Mouse (Mus musculus) embryonic facial prominence, embryonic 13.5 days (tissue): ENCODE data around the gene Ccser2. TPM values are rescaled to one million over a fixed set of nuclear protein-coding genes. Genes with fewer than 3 reads are reported as not detected.

Experiments
- ATAC-seq: fragments of 200-750 bp; cut with Nextera tagmentation; 2 replicates; pipeline ENCODE4 v1.8.0; 2017; ENCODE audit warnings: low read depth; ENCODE audit not compliant: insufficient number of reproducible peaks, insufficient read depth, low FRiP score, low TSS enrichment
- H3K27ac ChIP-seq: fragments of 300-500 bp; sonication (generic); 2 replicates; pipeline ENCODE4 v1.5.1; 2015; ENCODE audit warnings: moderate library complexity, mild to moderate bottlenecking, inconsistent platforms
- H3K27me3 ChIP-seq: fragments of 300-500 bp; sonication (generic); 2 replicates; pipeline ENCODE4 v1.6.1; 2015; ENCODE audit warnings: mild to moderate bottlenecking, inconsistent platforms
- H3K36me3 ChIP-seq: fragments of 300-500 bp; sonication (generic); 2 replicates; pipeline ENCODE4 v1.6.1; 2015; ENCODE audit warnings: mild to moderate bottlenecking, inconsistent platforms
- H3K4me1 ChIP-seq: fragments of 300-500 bp; sonication (generic); 2 replicates; pipeline ENCODE4 v1.6.1; 2015; ENCODE audit warnings: inconsistent platforms
- H3K4me2 ChIP-seq: fragments of 300-500 bp; sonication (generic); 2 replicates; pipeline ENCODE4 v1.6.1; 2015; ENCODE audit warnings: moderate library complexity, mild to moderate bottlenecking, inconsistent platforms
- H3K4me3 ChIP-seq: fragments of 300-500 bp; sonication (generic); 2 replicates; pipeline ENCODE4 v1.5.1; 2015; ENCODE audit warnings: mild to moderate bottlenecking, inconsistent platforms
- H3K9ac ChIP-seq: fragments of 300-500 bp; sonication (generic); 2 replicates; pipeline ENCODE4 v1.6.1; 2015; ENCODE audit warnings: mild to moderate bottlenecking, inconsistent platforms
- H3K9me3 ChIP-seq: fragments of 300-500 bp; sonication (generic); 2 replicates; pipeline ENCODE4 v1.6.1; 2016; ENCODE audit warnings: inconsistent platforms
- WGBS: fragments of 180-500 bp; shearing (Covaris S2); methylation state at CpG from one replicate; pipeline ENCODE4 v1.1.7; 2015; ENCODE audit warnings: mixed read lengths; 5-methylcytosine and 5-hydroxymethylcytosine counted together
- polyA plus RNA-seq: library from polyadenylated mRNA; unstranded; fragments of >200 nt; fragmentation: Nextera tagmentation; extraction: Ambion mirVana; gene quantifications from 2 replicates; pipeline ENCODE4 v1.2.1, GENCODE M21; 2015

The Ccser2 gene
- polyA plus RNA-seq, 1 experiment from 2014 or later = 45.1 TPM

- Histone ChIP-seq H3K4me1 (peaks cover 18% of the 10 kb centered on the region), H3K9ac (no peak overlapping the region), H3K4me2 (no peak overlapping the region), H3K27ac (no peak overlapping the region), H3K4me3 (no peak overlapping the region), H3K9me3 (no peaks in the 10 kb centered on the region), H3K27me3 (no peaks in the 10 kb centered on the region), H3K36me3 (no peaks in the 10 kb centered on the region)
- 82% methylated on average over 4 of the region's 4 CpGs for WGBS
- ATAC-seq = no peak
These were observed 2.6 kb upstream of the Ccser2 start for GRCm38 (mm10) chr14:36971211-36971610.

- no peak overlapping the region for H3K4me3 ChIP-seq
- no peak overlapping the region for H3K9ac ChIP-seq
- H3K36me3 ChIP-seq = no peaks in the 10 kb centered on the region
- no peak overlapping the region for H3K4me2 ChIP-seq
- ATAC-seq = no peak
- WGBS = 90% methylated on average over 3 of the region's 3 CpGs
- no peaks in the 10 kb centered on the region for H3K27me3 ChIP-seq
- H3K27ac ChIP-seq = no peak overlapping the region
- H3K4me1 ChIP-seq = peaks cover 23% of the 10 kb centered on the region
- no peaks in the 10 kb centered on the region for H3K9me3 ChIP-seq
These were observed 1.4 kb upstream of the Ccser2 start for GRCm38 (mm10) chr14:36969861-36970420.

- 0% methylated on average over 46 of the region's 49 CpGs for WGBS
- H3K36me3 ChIP-seq = no peaks in the 10 kb centered on the region
- H3K4me1 ChIP-seq = peaks cover 23% of the 10 kb centered on the region
- no peaks in the 10 kb centered on the region for H3K27me3 ChIP-seq
- peak overlapping the region; percentile 76 for H3K27ac ChIP-seq
- H3K9ac ChIP-seq = peak overlapping the region; percentile 93
- H3K4me3 ChIP-seq = peak overlapping the region; percentile 88
- ATAC-seq = peak; percentile 82
- H3K4me2 ChIP-seq = peak overlapping the region; percentile 59
- no peaks in the 10 kb centered on the region for H3K9me3 ChIP-seq
These were observed 425 bp downstream of the Ccser2 start for GRCm38 (mm10) chr14:36968076-36968627.

GRCm38 (mm10) chr14:36965421-36965820 is 3.2 kb downstream of the Ccser2 start:
- Histone ChIP-seq H3K4me2 (no peak overlapping the region), H3K4me3 (no peak overlapping the region), H3K27ac (no peak overlapping the region), H3K9ac (no peak overlapping the region), H3K9me3 (no peaks in the 10 kb centered on the region), H3K27me3 (no peaks in the 10 kb centered on the region), H3K4me1 (peaks cover 23% of the 10 kb centered on the region), H3K36me3 (no peaks in the 10 kb centered on the region)
- WGBS = 18% methylated on average over 3 of the region's 3 CpGs
- no peak for ATAC-seq

- Histone ChIP-seq H3K4me3 (no peak overlapping the region), H3K4me1 (peaks cover 14% of the 10 kb centered on the region), H3K36me3 (no peaks in the 10 kb centered on the region), H3K4me2 (no peak overlapping the region), H3K27ac (no peak overlapping the region), H3K27me3 (no peaks in the 10 kb centered on the region), H3K9me3 (no peaks in the 10 kb centered on the region), H3K9ac (no peak overlapping the region)
- WGBS = 93% methylated on average over 2 of the region's 2 CpGs
- no peak for ATAC-seq
These were observed 6.1 kb downstream of the Ccser2 start for GRCm38 (mm10) chr14:36962477-36962876.

GRCm38 (mm10) chr14:36957719-36958118 is 10.9 kb downstream of the Ccser2 start:
- WGBS = 90% methylated on average over 6 of the region's 6 CpGs
- ATAC-seq = no peak
- H3K36me3 ChIP-seq = no peaks in the 10 kb centered on the region
- no peaks in the 10 kb centered on the region for H3K9me3 ChIP-seq
- no peak overlapping the region for H3K27ac ChIP-seq
- no peaks in the 10 kb centered on the region for H3K4me1 ChIP-seq
- H3K9ac ChIP-seq = no peak overlapping the region
- H3K4me2 ChIP-seq = no peak overlapping the region
- H3K27me3 ChIP-seq = no peaks in the 10 kb centered on the region
- no peak overlapping the region for H3K4me3 ChIP-seq

GRCm38 (mm10) chr14:36957261-36957660 is 11.3 kb downstream of the Ccser2 start:
- 67% methylated on average over 6 of the region's 6 CpGs for WGBS
- no peaks in the 10 kb centered on the region for H3K36me3 ChIP-seq
- ATAC-seq = no peak

GRCm38 (mm10) chr14:36956717-36957116 is 11.9 kb downstream of the Ccser2 start:
- ATAC-seq = no peak

More at GRCm38 (mm10) chr14:36957261-36957660, 11.3 kb downstream of the Ccser2 start:
- no peaks in the 10 kb centered on the region for H3K4me1 ChIP-seq
- H3K4me3 ChIP-seq = no peak overlapping the region
- H3K27ac ChIP-seq = no peak overlapping the region
- no peak overlapping the region for H3K9ac ChIP-seq
- H3K27me3 ChIP-seq = no peaks in the 10 kb centered on the region
- no peak overlapping the region for H3K4me2 ChIP-seq
- no peaks in the 10 kb centered on the region for H3K9me3 ChIP-seq

GRCm38 (mm10) chr14:36952687-36953426 is 15.7 kb downstream of the Ccser2 start:
- WGBS = 78% methylated on average over 10 of the region's 10 CpGs
- H3K4me3 ChIP-seq = no peak overlapping the region
- H3K36me3 ChIP-seq = 0 out of 2 replicates have a peak, but pooled peaks cover 2% of the 10 kb centered on the region
- no peaks in the 10 kb centered on the region for H3K9me3 ChIP-seq
- H3K4me1 ChIP-seq = no peaks in the 10 kb centered on the region
- no peak overlapping the region for H3K4me2 ChIP-seq
- ATAC-seq = no peak
- H3K9ac ChIP-seq = no peak overlapping the region
- no peaks in the 10 kb centered on the region for H3K27me3 ChIP-seq
- H3K27ac ChIP-seq = no peak overlapping the region

More at GRCm38 (mm10) chr14:36956717-36957116, 11.9 kb downstream of the Ccser2 start:
- no peaks in the 10 kb centered on the region for H3K9me3 ChIP-seq
- no peaks in the 10 kb centered on the region for H3K36me3 ChIP-seq
- H3K4me3 ChIP-seq = no peak overlapping the region
- no peaks in the 10 kb centered on the region for H3K4me1 ChIP-seq
- WGBS = 73% methylated on average over 5 of the region's 5 CpGs
- H3K27me3 ChIP-seq = no peaks in the 10 kb centered on the region
- no peak overlapping the region for H3K27ac ChIP-seq
- no peak overlapping the region for H3K9ac ChIP-seq
- no peak overlapping the region for H3K4me2 ChIP-seq

- 0 out of 2 replicates have a peak, but pooled peaks cover 3% of the 10 kb centered on the region for H3K36me3 ChIP-seq
- no peaks in the 10 kb centered on the region for H3K27me3 ChIP-seq
- H3K9me3 ChIP-seq = no peaks in the 10 kb centered on the region
- no peak overlapping the region for H3K9ac ChIP-seq
- no peaks in the 10 kb centered on the region for H3K4me1 ChIP-seq
- H3K4me2 ChIP-seq = no peak overlapping the region
- 30% methylated on average over 2 of the region's 2 CpGs for WGBS
- no peak overlapping the region for H3K4me3 ChIP-seq
- H3K27ac ChIP-seq = no peak overlapping the region
- ATAC-seq = no peak
These were observed 16.4 kb downstream of the Ccser2 start for GRCm38 (mm10) chr14:36952142-36952541.

GRCm38 (mm10) chr14:36942716-36943115 is 25.9 kb downstream of the Ccser2 start:
- H3K4me1 ChIP-seq = peaks cover 4% of the 10 kb centered on the region; the same call in 1 of the 2 replicates
- WGBS = 53% methylated on average over 5 of the region's 5 CpGs
- ATAC-seq = no peak

GRCm38 (mm10) chr14:36937941-36938340 is 30.6 kb downstream of the Ccser2 start:
- Histone ChIP-seq H3K4me1 (peaks cover 4% of the 10 kb centered on the region; the same call in 1 of the 2 replicates), H3K27ac (no peak overlapping the region), H3K27me3 (no peaks in the 10 kb centered on the region), H3K4me2 (no peak overlapping the region), H3K4me3 (no peak overlapping the region), H3K9me3 (no peaks in the 10 kb centered on the region), H3K9ac (no peak overlapping the region), H3K36me3 (peaks cover 25% of the 10 kb centered on the region)
- 79% methylated on average over 2 of the region's 2 CpGs for whole genome bisulfite sequencing
- ATAC-seq = no peak

More at GRCm38 (mm10) chr14:36942716-36943115, 25.9 kb downstream of the Ccser2 start:
- Histone ChIP-seq H3K27ac (no peak overlapping the region), H3K4me3 (no peak overlapping the region), H3K27me3 (no peaks in the 10 kb centered on the region), H3K36me3 (peaks cover 25% of the 10 kb centered on the region), H3K9me3 (no peaks in the 10 kb centered on the region), H3K4me2 (no peak overlapping the region), H3K9ac (no peak overlapping the region)
